Mouse (Mus musculus) Muller cell, postnatal 12 days (primary cell): ENCODE results near the gene C1ql3.

Source experiments
- DNase-seq: peaks from one replicate; pipeline ENCODE4 v3.0.0-alpha.2; 2015; ENCODE audit errors: inconsistent ontology term

The C1ql3 gene

GRCm38 (mm10) chr2:13011472-13011871, at the start of gene C1ql3:
Gene C1ql3 (minus strand): TSS chr2:13011806.
- peak; percentile 53 for DNase-seq

- no peak for DNase-seq
Observed at GRCm38 (mm10) chr2:13060426-13061170, 49.0 kb upstream of the C1ql3 start.

- no peak for DNase-seq
Observed at GRCm38 (mm10) chr2:13048649-13049048, 37.0 kb upstream of the C1ql3 start.

GRCm38 (mm10) chr2:13044555-13044954, 32.9 kb upstream of the C1ql3 start:
- no peak for DNase-seq

GRCm38 (mm10) chr2:13039785-13040184, 28.2 kb upstream of the C1ql3 start:
- no peak for DNase-seq

- DNase-seq: peak; percentile 74
Observed at GRCm38 (mm10) chr2:13038772-13039171, 27.2 kb upstream of the C1ql3 start.

GRCm38 (mm10) chr2:13018861-13019260, 7.3 kb upstream of the C1ql3 start:
- DNase-seq: no peak

- no peak for DNase-seq
Observed at GRCm38 (mm10) chr2:13018382-13018781, 6.8 kb upstream of the C1ql3 start.

- DNase-seq: no peak
Observed at GRCm38 (mm10) chr2:13011973-13012372, 367 bp upstream of the C1ql3 start.

GRCm38 (mm10) chr2:13010460-13011341, 905 bp downstream of the C1ql3 start:
- DNase-seq: peak; percentile 74

- DNase-seq: no peak
Observed at GRCm38 (mm10) chr2:13010030-13010459, 1.6 kb downstream of the C1ql3 start.

GRCm38 (mm10) chr2:13009261-13009972, 2.2 kb downstream of the C1ql3 start:
- no peak for DNase-seq

GRCm38 (mm10) chr2:13008433-13008832, 3.2 kb downstream of the C1ql3 start:
- no peak for DNase-seq

- no peak for DNase-seq
Observed at GRCm38 (mm10) chr2:13000026-13000425, 11.6 kb downstream of the C1ql3 start.

- DNase-seq: peak; percentile 97
Observed at GRCm38 (mm10) chr2:12984901-12985732, 26.5 kb downstream of the C1ql3 start.

- DNase-seq: no peak
Observed at GRCm38 (mm10) chr2:12978771-12979170, 32.8 kb downstream of the C1ql3 start.

GRCm38 (mm10) chr2:12977367-12977766, 34.2 kb downstream of the C1ql3 start:
- no peak for DNase-seq

- DNase-seq: no peak
Observed at GRCm38 (mm10) chr2:12973752-12974151, 37.9 kb downstream of the C1ql3 start.

- DNase-seq: peak; percentile 83
Observed at GRCm38 (mm10) chr2:12970049-12970724, 41.4 kb downstream of the C1ql3 start.

GRCm38 (mm10) chr2:12956703-12957424, 54.7 kb downstream of the C1ql3 start:
- no peak for DNase-seq
